Mouse (Mus musculus) MEL (cell line): ENCODE measurements around the gene Gm340.

Source experiments
- CTCF ChIP-seq, 3 experiments: IDR thresholded peaks in 2 of 3; conservative IDR thresholded peaks in 1 of 3; 2 replicates each; pipeline ENCODE4 v1.5.1; 2011 to 2012; ENCODE audit warnings: low read length in 3 of 3, low read depth in 2 of 3, mild to moderate bottlenecking in 2 of 3, improper control_type of control experiment in 1 of 3, inconsistent platforms in 1 of 3, mixed read lengths in 1 of 3, moderate library complexity in 1 of 3; ENCODE audit not compliant: control insufficient read depth in 1 of 3, insufficient read depth in 1 of 3, poor library complexity in 1 of 3, severe bottlenecking in 1 of 3
- E2F4 ChIP-seq: IDR thresholded peaks from 2 replicates; pipeline ENCODE4 v1.6.1; 2011; ENCODE audit warnings: low read depth, low read length, improper control_type of control experiment, borderline replicate concordance
- EP300 ChIP-seq, 2 experiments: IDR thresholded peaks; 2 replicates each; pipeline ENCODE4 v1.6.1; 2011; ENCODE audit warnings: improper control_type of control experiment in 2 of 2, low read length in 2 of 2, low read depth in 1 of 2, mild to moderate bottlenecking in 1 of 2
- GATA1 ChIP-seq: IDR thresholded peaks from 2 replicates; pipeline ENCODE4 v1.6.1; 2011; ENCODE audit warnings: low read depth, low read length, improper control_type of control experiment
- HCFC1 ChIP-seq: IDR thresholded peaks from 2 replicates; pipeline ENCODE4 v1.6.1; 2012; ENCODE audit warnings: low read depth, mild to moderate bottlenecking, inconsistent platforms, low read length, improper control_type of control experiment, moderate library complexity
- KAT2A ChIP-seq: conservative IDR thresholded peaks from 2 replicates; pipeline ENCODE4 v1.6.1; 2012; ENCODE audit warnings: low read depth, low read length, improper control_type of control experiment, inconsistent platforms
- MAX ChIP-seq: IDR thresholded peaks from 2 replicates; pipeline ENCODE4 v1.6.1; 2011; ENCODE audit warnings: low read length, improper control_type of control experiment
- NELFE ChIP-seq: IDR thresholded peaks from 2 replicates; pipeline ENCODE4 v1.6.1; 2011; ENCODE audit warnings: low read depth, low read length, improper control_type of control experiment
- POLR2A ChIP-seq, 2 experiments: IDR thresholded peaks; 2 replicates each; pipeline ENCODE4 v1.6.1; 2011 to 2012; ENCODE audit warnings: low read length in 2 of 2, mild to moderate bottlenecking in 2 of 2, control low read depth in 1 of 2, improper control_type of control experiment in 1 of 2, low read depth in 1 of 2, moderate library complexity in 1 of 2; ENCODE audit not compliant: control insufficient read depth in 1 of 2, insufficient read depth in 1 of 2, poor library complexity in 1 of 2
- POLR2AphosphoS5 ChIP-seq: IDR thresholded peaks from 2 replicates; pipeline ENCODE4 v1.6.1; 2012; ENCODE audit warnings: low read depth, borderline replicate concordance, mild to moderate bottlenecking, inconsistent platforms, low read length, moderate library complexity, mixed read lengths
- SMC3 ChIP-seq: IDR thresholded peaks from 2 replicates; pipeline ENCODE4 v1.6.1; 2011; ENCODE audit warnings: low read depth, low read length, improper control_type of control experiment
- USF1 ChIP-seq: IDR thresholded peaks from 2 replicates; pipeline ENCODE4 v1.6.1; 2014; ENCODE audit warnings: low read depth, mild to moderate bottlenecking, inconsistent platforms, low read length, improper control_type of control experiment, moderate library complexity
- USF2 ChIP-seq, 2 experiments: IDR thresholded peaks; 2 replicates each; pipeline ENCODE4 v1.6.1; 2011 to 2012; ENCODE audit warnings: improper control_type of control experiment in 2 of 2, low read length in 2 of 2, borderline replicate concordance in 1 of 2, inconsistent platforms in 1 of 2, low read depth in 1 of 2, mild to moderate bottlenecking in 1 of 2; ENCODE audit not compliant: insufficient read depth in 1 of 2

- TF ChIP-seq POLR2A (IDR thresholded peaks at IDR 0.05; ENCODE audit: control insufficient read depth in 1 of 2, insufficient read depth in 1 of 2, low read depth in 1 of 2, low read length in 2 of 2, poor library complexity in 1 of 2) (no peak), CTCF (IDR thresholded peaks at IDR 0.05 in 2 of 3, conservative IDR thresholded peaks at IDR 0.05 in 1 of 3; ENCODE audit: control insufficient read depth in 1 of 3, insufficient read depth in 1 of 3, low read depth in 2 of 3, low read length in 3 of 3, poor library complexity in 1 of 3, severe bottlenecking in 1 of 3) (no peak), HCFC1 (no peak), EP300 (IDR thresholded peaks at IDR 0.05; ENCODE audit: low read depth in 1 of 2, low read length in 2 of 2) (no peak), NELFE (no peak), POLR2AphosphoS5 (no peak), E2F4 (no peak), USF2 (IDR thresholded peaks at IDR 0.05; ENCODE audit: borderline replicate concordance in 1 of 2, insufficient read depth in 1 of 2, low read depth in 1 of 2, low read length in 2 of 2) (no peak), GATA1 (no peak), MAX (no peak), SMC3 (no peak), KAT2A (no peak), USF1 (no peak)
Measured at GRCm38 (mm10) chr19:41615606-41616224, 33.5 kb downstream of the Gm340 start.
